Mouse (Mus musculus): Measurements from ENCODE around the gene Kctd3.

Gene Kctd3

DNA sequence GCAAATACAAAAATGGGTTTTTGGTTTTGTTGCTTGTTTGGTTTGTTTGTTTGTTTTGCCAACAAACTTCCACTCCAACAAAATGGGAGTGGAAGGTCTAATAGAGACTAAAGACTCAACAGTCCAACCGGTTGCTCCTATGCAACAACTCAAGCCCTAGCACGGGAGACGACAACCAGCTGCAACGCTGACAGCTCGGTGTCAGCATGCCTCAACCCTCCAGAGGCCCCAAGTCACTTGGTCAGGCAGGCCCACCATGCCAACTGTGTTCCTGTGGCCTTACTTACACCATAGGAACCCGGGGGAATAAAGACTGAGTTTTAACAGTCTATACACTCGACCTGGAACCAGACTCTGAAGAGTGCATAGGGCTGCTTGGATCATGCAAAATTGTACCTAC, 815 bp downstream of the Kctd3 start:
- DNase-seq = no peak

DNA sequence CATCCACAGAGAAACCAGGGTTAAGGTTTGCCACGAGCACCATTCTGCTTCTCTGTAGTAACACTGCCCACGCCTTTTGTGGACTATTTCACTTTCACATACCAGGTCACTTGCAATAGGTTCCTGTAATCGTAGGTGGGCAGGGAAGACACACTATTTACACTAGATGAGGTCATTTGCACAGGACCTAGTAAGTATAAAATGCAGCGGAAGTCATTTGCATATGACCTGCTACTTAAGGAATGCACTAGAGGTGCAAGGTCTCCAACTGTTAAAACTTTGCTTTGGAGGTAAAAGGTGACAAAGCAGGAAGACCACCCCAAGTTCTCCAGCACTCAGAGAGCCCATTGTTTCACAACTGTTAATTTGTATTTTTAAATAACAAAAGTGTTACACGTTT, 1.4 kb downstream of the Kctd3 start:
- DNase-seq = no peak

DNA sequence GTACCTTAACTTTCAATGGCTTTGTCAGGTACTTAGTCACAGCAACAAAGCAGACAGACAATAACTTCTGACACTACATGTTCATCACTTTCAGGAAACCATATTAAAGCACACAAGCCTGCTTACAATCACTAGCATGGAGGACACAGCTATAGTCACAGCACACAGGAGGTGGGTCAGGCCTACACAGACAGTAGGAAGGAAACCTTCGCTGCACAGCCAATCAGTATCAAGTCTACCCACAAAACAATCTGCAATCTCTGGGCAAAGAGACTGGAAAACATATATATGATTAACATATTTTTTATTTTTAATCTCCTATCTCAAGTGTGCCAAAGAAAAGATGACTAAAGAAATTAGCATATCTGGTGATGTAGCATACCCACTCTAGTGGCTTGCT, 2.9 kb downstream of the Kctd3 start:
- no peak for DNase-seq

- no peak for DNase-seq
Measured at GRCm38 (mm10) chr1:189001815-189002214, 5.8 kb downstream of the Kctd3 start.

GRCm38 (mm10) chr1:188999981-189000380, 7.7 kb downstream of the Kctd3 start:
- DNase-seq = no peak

GRCm38 (mm10) chr1:188997921-188998320, 9.7 kb downstream of the Kctd3 start:
- DNase-seq = no peak

GRCm38 (mm10) chr1:188993218-188993617, 14.4 kb downstream of the Kctd3 start:
- no peak for DNase-seq

GRCm38 (mm10) chr1:188980050-188980449, 27.6 kb downstream of the Kctd3 start:
- DNase-seq = no peak

DNA sequence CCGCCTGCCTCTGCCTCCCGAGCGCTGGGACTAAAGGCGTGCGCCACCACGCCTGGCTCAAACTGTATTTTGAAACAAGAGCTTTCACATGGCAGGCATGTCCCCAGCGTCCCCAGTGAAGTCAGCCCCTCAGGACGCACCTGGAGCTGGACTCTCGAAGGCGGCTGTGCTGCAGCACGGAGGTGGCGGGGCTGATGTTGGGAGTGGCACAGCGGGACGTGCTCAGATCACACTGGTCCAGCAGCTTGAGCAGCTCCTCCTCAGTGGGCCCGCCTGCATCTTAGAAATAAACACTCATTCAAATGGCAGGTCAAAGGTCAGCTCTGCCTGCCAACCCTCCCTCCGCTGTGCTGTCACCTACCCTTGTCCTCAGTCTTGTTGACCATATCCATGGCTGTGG, 33.7 kb downstream of the Kctd3 start:
- DNase-seq = no peak

GRCm38 (mm10) chr1:188973078-188973477, 34.6 kb downstream of the Kctd3 start:
- DNase-seq = no peak

- DNase-seq = no peak
Measured at GRCm38 (mm10) chr1:188952501-188952900, 55.1 kb downstream of the Kctd3 start.

- no peak for DNase-seq
Measured at GRCm38 (mm10) chr1:188951091-188951490, 56.5 kb downstream of the Kctd3 start.

DNA sequence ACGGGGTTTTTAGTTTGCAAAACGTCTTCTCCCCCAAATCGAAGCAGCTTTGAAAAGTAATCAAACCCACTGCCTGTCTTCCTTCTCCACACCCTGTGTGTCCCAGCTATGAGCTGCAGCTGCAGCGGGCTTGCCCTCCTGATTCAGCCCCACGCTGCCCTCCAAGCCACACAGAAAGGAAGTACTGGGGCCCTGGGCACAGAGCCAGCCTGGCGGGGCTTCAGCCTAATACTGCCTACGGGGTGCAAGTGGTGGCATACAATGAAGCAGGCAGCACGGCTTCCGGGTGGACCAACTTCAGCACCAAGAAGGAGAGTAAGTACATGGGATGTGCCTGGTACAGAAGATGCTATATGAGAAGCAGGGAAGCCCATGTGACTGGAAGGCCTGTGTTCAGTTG, 59.4 kb downstream of the Kctd3 start:
- DNase-seq = no peak

DNA sequence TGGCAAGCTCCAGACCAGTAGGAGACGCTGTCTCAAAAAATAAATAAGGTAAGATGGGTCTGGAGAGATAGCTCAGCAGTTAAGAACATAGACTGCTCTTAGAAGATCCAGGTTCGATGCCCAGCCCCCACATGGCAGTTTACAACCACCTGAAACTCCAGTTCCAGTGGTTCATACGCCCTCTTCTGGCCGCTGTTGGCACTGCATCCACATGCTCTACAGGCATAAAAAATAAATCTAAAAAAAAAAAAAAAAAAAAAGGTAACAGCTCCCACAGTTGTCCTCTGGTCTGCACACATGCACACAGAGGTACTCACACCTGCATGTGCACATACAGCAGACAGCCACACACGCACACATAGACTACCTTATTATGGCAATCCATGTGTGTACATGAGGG, 59.8 kb downstream of the Kctd3 start:
- no peak for DNase-seq

- DNase-seq = no peak
Measured at GRCm38 (mm10) chr1:188946849-188947248, 60.8 kb downstream of the Kctd3 start.

DNA sequence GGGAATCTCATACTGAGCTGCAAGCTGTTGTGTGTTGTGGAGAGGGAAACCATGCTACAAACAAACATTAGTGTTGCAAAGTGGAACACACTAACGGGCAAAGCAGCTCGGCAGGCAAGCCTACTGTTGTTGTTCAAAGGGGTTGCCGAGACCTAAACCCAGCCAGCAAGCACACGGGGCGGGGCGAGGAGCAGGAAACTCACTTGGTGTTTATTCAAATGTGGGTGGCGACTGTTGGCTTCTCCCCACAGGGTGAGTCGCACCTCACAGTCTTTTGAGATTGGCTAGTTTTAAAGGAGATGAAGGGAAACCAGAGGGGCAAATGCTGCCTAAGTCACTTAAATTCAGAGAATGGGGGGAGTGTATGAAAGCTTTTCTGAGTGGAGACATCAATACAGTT, 62.3 kb downstream of the Kctd3 start:
- no peak for DNase-seq

GRCm38 (mm10) chr1:188937246-188937780, 70.3 kb downstream of the Kctd3 start:
- no peak for DNase-seq

Measured in thymus, adult 18-20 months (tissue).